Mouse (Mus musculus) kidney, embryonic 14.5 days (tissue): Measurements from ENCODE around the gene Zbtb34. TPM values are rescaled to one million over a fixed set of nuclear protein-coding genes. Genes with fewer than 3 reads are reported as not detected.

ENCODE experiments used
- ATAC-seq: fragments of 200-750 bp; cut with Nextera tagmentation; 2 replicates; pipeline ENCODE4 v1.8.0; 2017; ENCODE audit warnings: moderate number of reproducible peaks, mild to moderate bottlenecking, moderate TSS enrichment, moderate library complexity; ENCODE audit not compliant: low FRiP score, low TSS enrichment
- H3K27ac ChIP-seq: fragments of 300-500 bp; sonication (generic); 2 replicates; pipeline ENCODE4 v1.5.1; 2014; ENCODE audit warnings: low read depth, mild to moderate bottlenecking, low read length, moderate library complexity, mixed read lengths
- H3K27me3 ChIP-seq: fragments of 300-500 bp; sonication (generic); 2 replicates; pipeline ENCODE4 v1.6.1; 2014; ENCODE audit warnings: mild to moderate bottlenecking, low read length; ENCODE audit not compliant: control insufficient read depth, insufficient read depth
- H3K36me3 ChIP-seq: fragments of 300-500 bp; sonication (generic); 2 replicates; pipeline ENCODE4 v1.6.1; 2014; ENCODE audit warnings: low read length, mixed read lengths; ENCODE audit not compliant: control insufficient read depth, insufficient read depth
- H3K4me1 ChIP-seq: fragments of 300-500 bp; sonication (generic); 2 replicates; pipeline ENCODE4 v1.6.1; 2014; ENCODE audit warnings: low read length, mixed read lengths; ENCODE audit not compliant: control insufficient read depth, insufficient read depth
- H3K4me2 ChIP-seq: fragments of 300-500 bp; sonication (generic); replicated peaks from 2 replicates; pipeline ENCODE4 v1.6.1; 2014; ENCODE audit warnings: low read depth, mild to moderate bottlenecking, low read length
- H3K4me3 ChIP-seq: fragments of 300-500 bp; sonication (generic); 2 replicates; pipeline ENCODE4 v1.5.1; 2014; ENCODE audit warnings: mild to moderate bottlenecking, low read length
- H3K9ac ChIP-seq: fragments of 300-500 bp; sonication (generic); 2 replicates; pipeline ENCODE4 v1.6.1; 2014; ENCODE audit warnings: low read depth, mild to moderate bottlenecking, low read length, moderate library complexity
- H3K9me3 ChIP-seq: fragments of 300-500 bp; sonication (generic); 2 replicates; pipeline ENCODE4 v1.6.1; 2016; ENCODE audit warnings: low read length; ENCODE audit not compliant: control insufficient read depth
- WGBS: fragments of 180-500 bp; shearing (Covaris S2); extraction: QIAGEN DNeasy Blood & Tissue Kit; methylation state at CpG from one replicate; pipeline ENCODE4 v1.1.7; 2014; 5-methylcytosine and 5-hydroxymethylcytosine counted together
- polyA plus RNA-seq: library from polyadenylated mRNA; unstranded; fragments of >200 nt; fragmentation: Nextera tagmentation; extraction: Ambion mirVana; gene quantifications from 2 replicates; pipeline ENCODE4 v1.2.1, GENCODE M21; 2014

Gene Zbtb34
- polyA plus RNA-seq = 3.5 and 8.1 TPM in 2 replicates

DNA sequence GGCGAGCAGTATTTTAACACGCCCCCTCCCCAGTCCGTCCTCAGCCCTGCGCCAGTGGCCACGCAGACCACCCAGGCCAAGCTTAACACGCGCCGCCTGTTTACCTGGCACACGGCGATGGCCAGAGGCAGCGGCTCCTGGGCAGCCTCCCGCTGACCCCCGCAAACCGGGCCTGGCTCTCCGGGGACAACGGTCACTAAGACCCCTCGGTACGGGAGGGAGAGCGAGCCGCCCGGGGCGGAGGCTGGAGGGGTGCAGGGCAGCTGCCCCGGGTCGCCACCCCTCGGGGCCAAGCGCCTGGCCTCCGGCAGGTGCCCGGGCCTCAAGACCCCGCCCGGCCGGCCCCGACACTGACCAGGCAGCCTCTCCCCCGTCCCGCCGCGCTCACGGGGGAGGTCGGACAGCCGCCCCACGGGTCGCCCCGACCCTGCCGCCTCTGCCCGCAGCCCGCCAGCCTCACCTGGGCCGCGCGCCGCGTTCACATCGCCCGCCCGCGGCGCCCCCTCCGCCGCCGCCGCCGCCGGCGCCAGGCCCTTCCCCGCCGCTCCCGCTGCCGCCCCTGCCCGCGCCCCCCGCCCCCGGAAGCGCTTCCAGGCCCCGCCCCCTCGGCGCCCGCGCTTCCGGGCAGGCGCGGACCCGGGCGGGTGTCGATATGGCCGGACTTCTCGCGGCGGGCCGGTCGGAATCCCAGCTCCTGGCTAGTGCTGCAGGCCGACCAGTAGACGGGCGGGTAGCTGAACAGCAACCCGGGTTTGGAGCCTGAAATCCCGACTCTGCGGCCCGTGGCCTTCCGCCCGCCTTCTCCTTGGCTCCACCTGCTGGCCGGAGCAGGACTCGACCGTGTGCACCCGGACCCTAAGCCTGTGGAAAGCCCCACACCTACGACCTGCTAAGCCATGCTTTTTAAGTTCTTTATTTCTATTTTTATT lies at the start of gene Zbtb34:
Gene Zbtb34, minus strand, starts transcription at position 554 of the 929 bp plus-strand sequence.
- peak within 1 kb of the TSS; percentile 17; the same call in 1 of the 2 replicates for H3K27ac ChIP-seq
- ATAC-seq = peak; percentile 74
- WGBS = under 1% methylated on average over 67 of the region's 102 CpGs
- peak within 1 kb of the TSS; percentile 95 for H3K9ac ChIP-seq
- H3K4me3 ChIP-seq = peak within 1 kb of the TSS; percentile 89
- H3K27me3 ChIP-seq = no peaks in the 10 kb centered on the region
- peaks cover 14% of the 10 kb centered on the region for H3K4me1 ChIP-seq
- H3K9me3 ChIP-seq = no peaks in the 10 kb centered on the region
- peaks cover 11% of the 10 kb centered on the region; the same call in 1 of the 2 replicates for H3K36me3 ChIP-seq
- H3K4me2 ChIP-seq = peak within 1 kb of the TSS; percentile 66

DNA sequence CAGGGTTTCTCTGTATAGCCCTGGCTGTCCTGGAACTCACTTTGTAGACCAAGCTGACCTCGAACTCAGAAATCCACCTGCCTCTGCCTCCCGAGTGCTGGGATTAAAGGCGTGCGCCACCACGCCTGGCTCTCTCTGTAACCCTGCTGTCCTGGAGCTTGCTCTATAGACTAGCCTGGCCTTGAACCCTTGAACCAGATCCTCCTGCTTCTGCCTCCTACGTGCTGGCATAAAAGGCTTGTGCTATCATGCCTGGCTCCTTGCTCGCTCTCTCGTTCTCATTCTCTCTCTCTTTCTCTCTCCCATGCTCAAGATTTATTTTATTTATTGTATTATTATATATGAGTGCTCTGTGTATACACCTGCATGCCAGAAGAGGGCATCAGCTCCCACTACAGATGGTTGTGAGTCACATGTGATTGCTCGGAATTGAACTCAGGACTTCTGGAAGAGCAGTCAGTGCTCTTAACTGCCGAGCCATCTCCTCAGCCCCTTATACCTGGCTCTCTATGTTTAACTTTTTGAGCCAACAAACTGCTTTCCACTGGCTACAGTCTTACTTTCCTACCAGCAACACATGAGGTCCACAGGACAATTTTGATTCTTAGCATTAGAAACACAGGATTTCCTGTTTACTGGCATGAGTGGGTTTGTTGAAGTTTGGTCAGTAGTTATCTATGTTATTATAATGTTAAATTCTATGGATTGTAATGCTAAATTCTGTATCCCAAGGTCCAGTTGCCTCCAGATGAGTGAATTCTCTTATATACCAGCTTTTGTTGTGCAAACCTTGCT lies 47.0 kb upstream of the Zbtb34 start:
- Histone ChIP-seq H3K4me1 (no peaks in the 10 kb centered on the region), H3K9ac (no peak overlapping the region), H3K36me3 (no peaks in the 10 kb centered on the region), H3K4me3 (no peak overlapping the region), H3K4me2 (no peak overlapping the region), H3K27ac (no peak overlapping the region), H3K9me3 (no peaks in the 10 kb centered on the region), H3K27me3 (no peaks in the 10 kb centered on the region)
- ATAC-seq = no peak
- WGBS = 90% methylated on average over 10 of the region's 10 CpGs

DNA sequence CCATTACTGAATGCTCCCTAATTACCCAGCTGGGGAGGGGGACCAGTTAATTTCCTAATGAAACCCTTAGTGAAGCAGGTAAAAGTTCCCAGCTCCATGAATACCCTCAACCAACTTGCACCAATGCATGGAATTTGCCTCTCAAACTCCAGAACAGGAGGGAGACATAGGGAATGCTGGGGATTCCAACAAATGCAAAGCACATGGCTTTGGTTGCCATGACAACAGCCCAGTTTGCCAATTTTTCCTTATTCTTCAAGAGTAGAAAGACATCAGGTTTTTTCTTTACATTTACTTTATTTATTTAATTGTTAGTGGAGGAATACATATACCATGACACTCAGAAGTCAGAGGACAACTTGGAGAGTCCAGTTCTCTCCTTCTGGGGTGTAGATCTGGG lies 44.8 kb upstream of the Zbtb34 start:
- no peaks in the 10 kb centered on the region for H3K4me1 ChIP-seq
- H3K27ac ChIP-seq = no peak overlapping the region
- no peak overlapping the region for H3K9ac ChIP-seq
- no peaks in the 10 kb centered on the region for H3K9me3 ChIP-seq
- no peaks in the 10 kb centered on the region for H3K36me3 ChIP-seq
- no peaks in the 10 kb centered on the region for H3K27me3 ChIP-seq
- no peak overlapping the region for H3K4me2 ChIP-seq
- H3K4me3 ChIP-seq = no peak overlapping the region
- no peak for ATAC-seq

DNA sequence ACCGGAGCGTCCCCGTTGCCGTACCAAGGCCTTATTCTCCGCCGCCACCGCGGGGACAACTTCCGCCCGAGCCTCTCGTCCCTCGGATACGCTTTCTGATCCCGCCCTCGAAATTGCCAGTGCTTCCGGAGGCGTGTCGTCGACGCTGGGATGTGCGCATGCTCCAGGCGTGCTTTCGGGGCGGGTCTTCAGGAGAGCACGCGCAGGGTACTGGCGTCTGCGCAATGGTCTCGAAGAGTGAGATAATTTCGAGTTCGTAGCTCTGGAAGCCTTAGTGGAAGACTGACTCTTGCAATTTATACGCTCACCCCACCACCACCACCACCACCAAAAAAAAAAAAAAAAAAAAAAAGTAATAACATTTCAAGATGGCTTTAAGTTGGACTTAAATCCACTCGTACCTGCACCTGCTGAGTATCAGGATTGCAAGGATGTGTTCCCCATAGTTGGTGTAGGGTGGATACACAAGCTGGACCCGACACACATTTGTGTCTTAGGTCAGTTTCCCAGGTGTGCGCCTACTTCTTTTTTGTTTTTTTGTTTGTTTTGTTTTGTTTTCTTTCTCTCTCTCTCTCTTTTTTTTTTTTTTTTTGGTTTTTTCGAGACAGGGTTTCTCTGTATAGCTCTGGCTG lies 37.5 kb upstream of the Zbtb34 start, which contains the start of gene Zbtb43:
Gene Zbtb43, minus strand, starts transcription at position 94 of the 632 bp plus-strand sequence.
- Histone ChIP-seq H3K4me2 (peak within 1 kb of the TSS; percentile 79), H3K9ac (peak within 1 kb of the TSS; percentile 88), H3K4me1 (peaks cover 15% of the 10 kb centered on the region), H3K36me3 (peaks cover 7% of the 10 kb centered on the region; the same call in 1 of the 2 replicates), H3K4me3 (peak within 1 kb of the TSS; percentile 94), H3K27ac (peak within 1 kb of the TSS; percentile 65), H3K9me3 (no peaks in the 10 kb centered on the region), H3K27me3 (no peaks in the 10 kb centered on the region)
- ATAC-seq = peak; percentile 97
- 5% methylated on average over 36 of the region's 36 CpGs for WGBS

DNA sequence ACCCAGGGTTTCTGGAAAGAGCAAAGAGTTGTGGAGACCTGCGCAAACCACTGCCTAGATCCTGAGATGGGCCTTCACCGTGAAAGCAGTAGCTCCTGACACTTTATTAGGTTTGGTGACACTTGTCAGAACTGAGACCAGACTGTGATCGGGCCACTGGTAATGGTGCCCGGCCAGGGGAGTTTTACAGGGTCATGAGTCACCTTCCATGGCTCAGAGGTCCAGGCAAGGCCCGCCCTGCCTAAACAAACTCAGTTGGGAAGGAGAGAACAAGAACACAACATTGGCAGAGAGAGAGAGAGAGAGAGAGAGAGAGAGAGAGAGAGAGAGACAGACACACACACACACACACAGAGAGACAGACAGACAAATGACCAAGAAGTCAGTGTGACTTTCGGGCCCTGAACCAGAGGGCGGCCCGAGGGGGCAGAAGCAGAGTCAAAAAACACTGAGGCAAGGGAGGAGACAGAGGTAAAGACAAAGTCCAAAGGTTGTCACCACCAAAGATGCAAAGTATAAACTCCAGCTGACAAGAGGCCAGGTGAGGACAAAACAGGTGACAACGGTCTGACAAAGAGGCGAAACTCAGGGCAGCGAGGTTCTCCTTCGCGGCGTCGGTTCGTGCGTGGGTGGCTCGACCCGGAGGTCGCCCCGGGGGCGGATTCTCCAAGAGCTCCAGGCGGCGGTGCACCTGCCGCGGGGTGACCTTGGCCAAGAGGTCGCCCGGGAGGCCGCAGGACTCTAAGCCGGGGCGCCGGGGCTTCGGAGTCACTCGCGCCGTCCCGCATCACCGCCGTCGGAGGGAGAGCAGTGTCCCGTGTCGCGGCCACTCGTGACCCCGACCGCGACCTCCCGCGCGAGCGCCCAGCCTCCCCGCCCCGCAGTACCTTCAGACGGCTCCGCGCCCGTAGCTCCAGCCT lies 36.7 kb upstream of the Zbtb34 start:
- Histone ChIP-seq H3K27ac (peak overlapping the region; percentile 65), H3K4me2 (peak overlapping the region; percentile 79), H3K9me3 (no peaks in the 10 kb centered on the region), H3K9ac (peak overlapping the region; percentile 88), H3K27me3 (no peaks in the 10 kb centered on the region), H3K4me1 (peaks cover 15% of the 10 kb centered on the region), H3K4me3 (peak overlapping the region; percentile 94), H3K36me3 (peaks cover 13% of the 10 kb centered on the region; the same call in 1 of the 2 replicates)
- ATAC-seq = 0 out of 2 replicates have a peak, but pooled peaks have one; percentile 3
- 4% methylated on average over 57 of the region's 57 CpGs for WGBS

DNA sequence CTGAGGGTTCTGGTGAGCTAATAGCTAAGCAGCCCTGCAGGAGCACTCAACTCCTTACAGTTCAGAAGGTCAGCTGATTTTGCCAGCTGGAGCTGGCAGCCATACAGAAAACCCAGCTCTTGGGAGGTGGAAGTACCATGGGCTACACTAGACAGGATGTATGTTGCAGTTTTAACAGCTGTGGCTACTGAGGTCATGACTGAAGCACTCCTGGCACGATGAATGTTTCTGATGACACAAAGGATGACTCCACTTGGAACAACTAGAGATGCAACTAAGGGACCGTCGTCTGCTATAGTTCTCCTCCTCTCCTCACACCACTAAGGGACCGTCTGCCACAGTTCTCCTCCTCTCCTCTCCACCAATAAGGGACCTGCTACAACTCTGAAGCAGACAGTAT lies 34.8 kb upstream of the Zbtb34 start:
- Histone ChIP-seq H3K4me2 (no peak overlapping the region), H3K36me3 (peaks cover 31% of the 10 kb centered on the region; the same call in 1 of the 2 replicates), H3K9me3 (no peaks in the 10 kb centered on the region), H3K9ac (no peak overlapping the region; the same call in 1 of the 2 replicates), H3K4me3 (no peak overlapping the region), H3K4me1 (peaks cover 15% of the 10 kb centered on the region), H3K27ac (no peak overlapping the region), H3K27me3 (no peaks in the 10 kb centered on the region)
- ATAC-seq = no peak
- 64% methylated on average over 4 of the region's 4 CpGs for WGBS

DNA sequence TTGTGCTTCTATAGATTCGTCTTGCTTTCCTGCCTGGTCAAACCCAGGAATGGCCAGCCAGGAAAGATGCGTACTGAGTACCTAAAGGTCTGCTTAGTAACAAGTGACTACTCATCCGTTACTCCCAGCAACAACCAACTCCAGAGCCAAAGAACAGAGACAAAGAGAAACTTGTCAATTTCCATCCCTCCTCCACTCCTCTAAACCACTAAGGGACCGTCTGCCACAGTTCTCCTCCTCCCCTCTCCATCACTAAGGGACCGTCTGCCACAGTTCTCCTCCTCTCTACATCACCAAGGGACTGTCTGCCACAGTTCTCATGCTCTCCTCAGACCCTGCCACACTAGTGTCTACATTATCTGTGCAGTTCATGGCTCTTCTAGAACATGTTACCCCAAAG lies 34.1 kb upstream of the Zbtb34 start:
- H3K4me2 ChIP-seq = no peak overlapping the region
- no peak overlapping the region for H3K4me3 ChIP-seq
- ATAC-seq = no peak
- WGBS = 69% methylated on average over 5 of the region's 5 CpGs
- no peak overlapping the region for H3K27ac ChIP-seq
- no peaks in the 10 kb centered on the region for H3K27me3 ChIP-seq
- H3K9ac ChIP-seq = no peak overlapping the region
- H3K4me1 ChIP-seq = peaks cover 15% of the 10 kb centered on the region
- peaks cover 36% of the 10 kb centered on the region; the same call in 1 of the 2 replicates for H3K36me3 ChIP-seq
- H3K9me3 ChIP-seq = no peaks in the 10 kb centered on the region

DNA sequence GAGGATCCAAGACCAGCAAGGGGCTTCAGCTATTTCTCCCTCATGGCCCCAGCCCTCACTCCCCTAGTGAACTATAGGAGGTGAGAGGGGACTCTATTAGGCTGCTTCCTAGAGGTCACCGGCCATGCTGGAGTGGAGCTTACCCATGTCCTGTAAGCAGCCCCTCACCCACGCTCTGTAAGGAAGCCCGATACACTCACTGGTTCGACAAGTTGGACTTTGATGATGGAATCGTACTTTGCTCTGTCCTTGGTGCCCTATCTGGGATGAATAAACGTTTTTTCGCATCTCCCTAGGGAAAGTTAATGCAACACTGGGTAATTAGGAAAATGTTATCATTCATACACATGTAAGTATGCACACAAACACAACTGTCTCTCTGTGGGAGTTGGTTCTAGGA lies 30.9 kb upstream of the Zbtb34 start:
- H3K4me1 ChIP-seq = peaks cover 7% of the 10 kb centered on the region
- no peaks in the 10 kb centered on the region for H3K9me3 ChIP-seq
- no peak for ATAC-seq
- no peak overlapping the region for H3K27ac ChIP-seq
- no peak overlapping the region for H3K4me3 ChIP-seq
- H3K27me3 ChIP-seq = no peaks in the 10 kb centered on the region
- peaks cover 44% of the 10 kb centered on the region; the same call in 1 of the 2 replicates for H3K36me3 ChIP-seq
- H3K4me2 ChIP-seq = no peak overlapping the region
- 91% methylated on average over 7 of the region's 7 CpGs for WGBS
- no peak overlapping the region for H3K9ac ChIP-seq
